Mouse (Mus musculus): ENCODE measurements at regions not wholly inside any gene's neighbourhood (a gene's known extent, or its start where the extent isn't known, plus 50 kb on each side); places are given as distances from the start of the nearest gene placed in this dataset.

GRCm38 (mm10) chr11:34980210-34980609 is 140.8 kb upstream of the Slit3 start:
- no peak for ATAC-seq (replicated peaks; ENCODE audit: low read depth, poor library complexity, severe bottlenecking)

- ATAC-seq (replicated peaks; ENCODE audit: low read depth, poor library complexity, severe bottlenecking), result no peak
Observed at GRCm38 (mm10) chr11:34977861-34978260, 143.2 kb upstream of the Slit3 start.

- no peak for ATAC-seq (replicated peaks; ENCODE audit: low read depth, poor library complexity, severe bottlenecking)
Observed at GRCm38 (mm10) chr11:34975771-34976302, 142.4 kb upstream of the Spdl1 start.

GRCm38 (mm10) chr11:34973467-34973921 is 140.1 kb upstream of the Spdl1 start:
- ATAC-seq (replicated peaks; ENCODE audit: low read depth, poor library complexity, severe bottlenecking), result no peak

- ATAC-seq (replicated peaks; ENCODE audit: low read depth, poor library complexity, severe bottlenecking), result no peak
Observed at GRCm38 (mm10) chr11:34973012-34973411, 139.6 kb upstream of the Spdl1 start.

GRCm38 (mm10) chr11:34959291-34959690 is 125.8 kb upstream of the Spdl1 start:
- ATAC-seq (replicated peaks; ENCODE audit: low read depth, poor library complexity, severe bottlenecking), result no peak

GRCm38 (mm10) chr11:34941486-34942456 is 108.3 kb upstream of the Spdl1 start:
- no peak for ATAC-seq (replicated peaks; ENCODE audit: low read depth, poor library complexity, severe bottlenecking)

- ATAC-seq (replicated peaks; ENCODE audit: low read depth, poor library complexity, severe bottlenecking), result no peak
Observed at GRCm38 (mm10) chr11:34940151-34940550, 106.7 kb upstream of the Spdl1 start.

- ATAC-seq (replicated peaks; ENCODE audit: low read depth, poor library complexity, severe bottlenecking), result no peak
Observed at GRCm38 (mm10) chr11:34939002-34939401, 105.6 kb upstream of the Spdl1 start.

GRCm38 (mm10) chr11:34932191-34932590 is 98.8 kb upstream of the Spdl1 start:
- ATAC-seq (replicated peaks; ENCODE audit: low read depth, poor library complexity, severe bottlenecking), result no peak

GRCm38 (mm10) chr11:34917175-34917574 is 83.7 kb upstream of the Spdl1 start:
- no peak for ATAC-seq (replicated peaks; ENCODE audit: low read depth, poor library complexity, severe bottlenecking)

- no peak for ATAC-seq (replicated peaks; ENCODE audit: low read depth, poor library complexity, severe bottlenecking)
Observed at GRCm38 (mm10) chr11:34909841-34910240, 76.4 kb upstream of the Spdl1 start.

- ATAC-seq (replicated peaks; ENCODE audit: low read depth, poor library complexity, severe bottlenecking), result no peak
Observed at GRCm38 (mm10) chr11:34904271-34904670, 70.8 kb upstream of the Spdl1 start.

GRCm38 (mm10) chr11:34899400-34899799 is 66.0 kb upstream of the Spdl1 start:
- 0 out of 2 replicates have a peak, but pooled peaks have one; percentile 25 for ATAC-seq (replicated peaks; ENCODE audit: low read depth, poor library complexity, severe bottlenecking)

- no peak for ATAC-seq (replicated peaks; ENCODE audit: low read depth, poor library complexity, severe bottlenecking)
Observed at GRCm38 (mm10) chr11:34895624-34896023, 62.2 kb upstream of the Spdl1 start.

GRCm38 (mm10) chr11:34888374-34889136 is 55.1 kb upstream of the Spdl1 start:
- ATAC-seq (replicated peaks; ENCODE audit: low read depth, poor library complexity, severe bottlenecking), result no peak

GRCm38 (mm10) chr11:34887587-34887986 is 54.1 kb upstream of the Spdl1 start:
- no peak for ATAC-seq (replicated peaks; ENCODE audit: low read depth, poor library complexity, severe bottlenecking)

Data from common myeloid progenitor, adult 5-6 weeks (primary cell).